Mouse (Mus musculus) hindbrain, embryonic 10.5 days (tissue): ENCODE measurements around the gene Cog3. TPM values are rescaled to one million over a fixed set of nuclear protein-coding genes. Genes with fewer than 3 reads are reported as not detected.
"Not testable (repeated sequence)": the region's sequence is repeated elsewhere in the genome, so short reads cannot be mapped to it uniquely, and the experiment has no call there.

Experiments
- DNase-seq: peaks from one replicate; pipeline ENCODE4 v3.0.0-alpha.2; 2017; ENCODE audit warnings: low spot score
- H3K27ac ChIP-seq: fragments of 300-500 bp; sonication (generic); 2 replicates; pipeline ENCODE4 v1.5.1; 2016; ENCODE audit warnings: mild to moderate bottlenecking, moderate library complexity
- H3K27me3 ChIP-seq: fragments of 300-500 bp; sonication (generic); 2 replicates; pipeline ENCODE4 v1.6.1; 2016; ENCODE audit warnings: mild to moderate bottlenecking; ENCODE audit not compliant: poor library complexity, insufficient read depth, severe bottlenecking
- H3K36me3 ChIP-seq: fragments of 300-500 bp; sonication (generic); 2 replicates; pipeline ENCODE4 v1.6.1; 2016; ENCODE audit warnings: mild to moderate bottlenecking, moderate library complexity
- H3K4me1 ChIP-seq: fragments of 300-500 bp; sonication (generic); replicated peaks from 2 replicates; pipeline ENCODE4 v1.6.1; 2016; ENCODE audit warnings: mild to moderate bottlenecking
- H3K4me3 ChIP-seq: fragments of 300-500 bp; sonication (generic); 2 replicates; pipeline ENCODE4 v1.5.1; 2016; ENCODE audit warnings: mild to moderate bottlenecking, moderate library complexity
- H3K9me3 ChIP-seq: fragments of 300-500 bp; sonication (generic); 2 replicates; pipeline ENCODE4 v1.6.1; 2016; ENCODE audit warnings: mild to moderate bottlenecking, moderate library complexity
- WGBS: fragments of 180-500 bp; shearing (Covaris S2); methylation state at CpG from one replicate; pipeline ENCODE4 v1.1.7; 2016; 5-methylcytosine and 5-hydroxymethylcytosine counted together
- polyA plus RNA-seq: library from polyadenylated mRNA; unstranded; fragments of >200 nt; fragmentation: Nextera tagmentation; extraction: Ambion mirVana; gene quantifications from 2 replicates; pipeline ENCODE4 v1.2.1, GENCODE M21; 2016

The Cog3 gene
- polyA plus RNA-seq, 1 experiment from 2014 or later: 18.4 TPM

- Histone ChIP-seq H3K9me3 (no peaks in the 10 kb centered on the region), H3K4me3 (no peak overlapping the region), H3K36me3 (peaks cover 49% of the 10 kb centered on the region), H3K4me1 (no peaks in the 10 kb centered on the region), H3K27ac (no peak overlapping the region), H3K27me3 (no peaks in the 10 kb centered on the region)
- DNase-seq: no peak
- WGBS: 92% methylated on average over 4 of the region's 4 CpGs
These were observed 25.6 kb upstream of the Cog3 start for GRCm38 (mm10) chr14:75779913-75780312.

GRCm38 (mm10) chr14:75776637-75777036 is 22.3 kb upstream of the Cog3 start:
- Histone ChIP-seq H3K36me3 (peaks cover 69% of the 10 kb centered on the region), H3K4me1 (no peaks in the 10 kb centered on the region), H3K27ac (no peak overlapping the region), H3K27me3 (no peaks in the 10 kb centered on the region), H3K9me3 (no peaks in the 10 kb centered on the region), H3K4me3 (no peak overlapping the region)
- 91% methylated on average over 8 of the region's 8 CpGs for WGBS
- no peak for DNase-seq

- DNase-seq: no peak
- H3K9me3 ChIP-seq: no peaks in the 10 kb centered on the region
- 91% methylated on average over 8 of the region's 8 CpGs for WGBS
- no peaks in the 10 kb centered on the region for H3K4me1 ChIP-seq
- H3K27me3 ChIP-seq: no peaks in the 10 kb centered on the region
- H3K36me3 ChIP-seq: peaks cover 84% of the 10 kb centered on the region
- H3K4me3 ChIP-seq: no peak overlapping the region
- no peak overlapping the region for H3K27ac ChIP-seq
These were observed 19.1 kb upstream of the Cog3 start for GRCm38 (mm10) chr14:75773431-75773830.

- DNase-seq, H3K27me3 ChIP-seq, H3K9me3 ChIP-seq, H3K4me3 ChIP-seq, H3K4me1 ChIP-seq, H3K27ac ChIP-seq: not testable (repeated sequence)
- WGBS: 90% methylated on average over 3 of the region's 3 CpGs
- peaks cover 77% of the 10 kb centered on the region for H3K36me3 ChIP-seq
These were observed 18.1 kb upstream of the Cog3 start for GRCm38 (mm10) chr14:75772407-75772806.

GRCm38 (mm10) chr14:75771101-75771501 is 16.8 kb upstream of the Cog3 start:
- Histone ChIP-seq H3K4me1 (peaks cover 3% of the 10 kb centered on the region; the same call in 1 of the 2 replicates), H3K4me3 (no peak overlapping the region), H3K27ac (no peak overlapping the region), H3K27me3 (no peaks in the 10 kb centered on the region), H3K36me3 (peaks cover 75% of the 10 kb centered on the region), H3K9me3 (no peaks in the 10 kb centered on the region)
- 92% methylated on average over 8 of the region's 8 CpGs for WGBS
- no peak for DNase-seq

- no peak for DNase-seq
- peaks cover 3% of the 10 kb centered on the region; the same call in 1 of the 2 replicates for H3K4me1 ChIP-seq
- no peak overlapping the region for H3K4me3 ChIP-seq
- peaks cover 79% of the 10 kb centered on the region for H3K36me3 ChIP-seq
- no peak overlapping the region for H3K27ac ChIP-seq
- H3K27me3 ChIP-seq: no peaks in the 10 kb centered on the region
- H3K9me3 ChIP-seq: no peaks in the 10 kb centered on the region
- 92% methylated on average over 9 of the region's 9 CpGs for WGBS
These were observed 15.0 kb upstream of the Cog3 start for GRCm38 (mm10) chr14:75769334-75769733.

GRCm38 (mm10) chr14:75768275-75768608 is 13.9 kb upstream of the Cog3 start:
- 12% methylated on average over 1 of the region's 1 CpGs for WGBS
- Histone ChIP-seq H3K4me3 (no peak overlapping the region), H3K27ac (no peak overlapping the region), H3K4me1 (peaks cover 3% of the 10 kb centered on the region; the same call in 1 of the 2 replicates), H3K9me3 (no peaks in the 10 kb centered on the region), H3K27me3 (no peaks in the 10 kb centered on the region), H3K36me3 (peaks cover 74% of the 10 kb centered on the region)
- no peak for DNase-seq

GRCm38 (mm10) chr14:75767492-75768274 is 13.4 kb upstream of the Cog3 start:
- Histone ChIP-seq H3K27ac (peak overlapping the region; percentile 87), H3K4me1 (peaks cover 3% of the 10 kb centered on the region; the same call in 1 of the 2 replicates), H3K9me3 (no peaks in the 10 kb centered on the region), H3K4me3 (no peak overlapping the region), H3K36me3 (peaks cover 72% of the 10 kb centered on the region), H3K27me3 (no peaks in the 10 kb centered on the region)
- WGBS: 58% methylated on average over 17 of the region's 17 CpGs
- DNase-seq: peak; percentile 83

- Histone ChIP-seq H3K4me1 (no peaks in the 10 kb centered on the region), H3K27me3 (peaks cover 12% of the 10 kb centered on the region), H3K36me3 (peaks cover 36% of the 10 kb centered on the region), H3K4me3 (no peak overlapping the region), H3K27ac (no peak overlapping the region), H3K9me3 (no peaks in the 10 kb centered on the region)
- WGBS: 66% methylated on average over 10 of the region's 10 CpGs
- peak; percentile 12 for DNase-seq
These were observed 6.9 kb upstream of the Cog3 start for GRCm38 (mm10) chr14:75761028-75761805.

- 83% methylated on average over 7 of the region's 7 CpGs for WGBS
- Histone ChIP-seq H3K27me3 (peaks cover 12% of the 10 kb centered on the region), H3K4me3 (no peak overlapping the region), H3K4me1 (peaks cover 6% of the 10 kb centered on the region), H3K9me3 (no peaks in the 10 kb centered on the region), H3K36me3 (peaks cover 18% of the 10 kb centered on the region), H3K27ac (no peak overlapping the region)
- no peak for DNase-seq
These were observed 4.1 kb upstream of the Cog3 start for GRCm38 (mm10) chr14:75758401-75758800.

GRCm38 (mm10) chr14:75757821-75758220 is 3.5 kb upstream of the Cog3 start:
- H3K4me1 ChIP-seq: peaks cover 12% of the 10 kb centered on the region
- no peak overlapping the region for H3K4me3 ChIP-seq
- H3K27ac ChIP-seq: no peak overlapping the region
- no peak for DNase-seq
- H3K27me3 ChIP-seq: peaks cover 12% of the 10 kb centered on the region
- WGBS: 79% methylated on average over 2 of the region's 2 CpGs
- peaks cover 15% of the 10 kb centered on the region for H3K36me3 ChIP-seq
- no peaks in the 10 kb centered on the region for H3K9me3 ChIP-seq

- DNase-seq: no peak
- Histone ChIP-seq H3K4me3 (no peak overlapping the region), H3K9me3 (no peaks in the 10 kb centered on the region), H3K27ac (no peak overlapping the region), H3K27me3 (peaks cover 12% of the 10 kb centered on the region), H3K4me1 (peaks cover 21% of the 10 kb centered on the region), H3K36me3 (peaks cover 7% of the 10 kb centered on the region)
- 92% methylated on average over 6 of the region's 6 CpGs for WGBS
These were observed 2.7 kb upstream of the Cog3 start for GRCm38 (mm10) chr14:75756971-75757370.

GRCm38 (mm10) chr14:75753206-75753605 is 1.1 kb downstream of the Cog3 start:
- Histone ChIP-seq H3K27me3 (peaks cover 12% of the 10 kb centered on the region), H3K9me3 (no peaks in the 10 kb centered on the region), H3K4me3 (peak overlapping the region; percentile 99), H3K27ac (no peak overlapping the region), H3K36me3 (0 out of 2 replicates have a peak, but pooled peaks cover 8% of the 10 kb centered on the region), H3K4me1 (peaks cover 28% of the 10 kb centered on the region)
- 79% methylated on average over 8 of the region's 8 CpGs for WGBS
- no peak for DNase-seq
